ENCODE assay signal across 8 mouse cellular contexts in the genomic region with DNA sequence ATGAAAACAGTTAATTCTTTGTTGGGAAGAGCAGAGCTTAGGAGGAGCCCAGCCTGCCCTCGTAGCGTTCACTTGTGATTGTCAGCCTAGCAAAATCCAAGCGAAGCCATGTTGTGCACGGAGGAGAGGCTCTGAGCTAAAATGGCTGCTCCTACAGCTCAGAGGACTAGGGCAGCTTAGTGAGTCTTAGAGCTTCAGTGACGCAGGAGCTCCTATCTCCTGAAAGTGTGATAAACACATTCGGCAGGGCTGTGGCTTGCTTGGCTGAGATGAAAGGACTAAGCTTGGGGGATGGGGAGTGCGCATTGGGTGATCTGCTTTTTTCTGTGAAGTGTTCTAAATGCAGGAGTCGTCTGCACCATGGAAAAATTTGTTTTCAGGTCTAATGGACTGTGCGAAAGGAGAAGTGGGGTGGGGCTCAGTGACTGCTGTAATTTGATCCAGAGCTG.
DNase-seq lines count a peak whose midpoint lies in the region; ATAC-seq and TF ChIP-seq lines count a peak whose summit lies in the region.

No protein-coding gene starts in this region.

- peak overlapping the region; percentile 32; the same call in 1 of the 2 replicates for H3K9ac ChIP-seq in embryonic facial prominence, embryonic 11.5 days (replicated peaks; ENCODE audit: low read length)
- no peak overlapping the region; the same call in 1 of the 2 replicates for H3K9ac ChIP-seq in heart, embryonic 16.5 days (ENCODE audit: low read length)
- no peak overlapping the region for H3K9ac ChIP-seq in liver, postnatal 0 days (replicated peaks)
- 0 out of 2 replicates have a peak overlapping the region, but pooled peaks have one; percentile 17 for H3K9ac ChIP-seq in neural tube, embryonic 15.5 days (replicated peaks)

- no peaks in the 10 kb centered on the region for H3K4me1 ChIP-seq in embryonic facial prominence, embryonic 11.5 days (ENCODE audit: control insufficient read depth, insufficient read depth, low read length)
- H3K4me1 ChIP-seq in heart, embryonic 16.5 days (ENCODE audit: control insufficient read depth, insufficient read depth, low read length), result peaks cover 55% of the 10 kb centered on the region
- H3K4me1 ChIP-seq in liver, postnatal 0 days (ENCODE audit: insufficient read depth), result peaks cover 13% of the 10 kb centered on the region
- H3K4me1 ChIP-seq in neural tube, embryonic 15.5 days, result peaks cover 36% of the 10 kb centered on the region

- peak overlapping the region; percentile 16; the same call in 1 of the 2 replicates for H3K4me2 ChIP-seq in embryonic facial prominence, embryonic 11.5 days (ENCODE audit: low read depth, low read length)
- H3K4me2 ChIP-seq in heart, embryonic 16.5 days (ENCODE audit: low read depth, low read length), result peak overlapping the region; percentile 47
- H3K4me2 ChIP-seq in liver, postnatal 0 days (ENCODE audit: low read depth, low read length), result peak overlapping the region; percentile 64
- H3K4me2 ChIP-seq in neural tube, embryonic 15.5 days, result peak overlapping the region; percentile 43

- no peak for TF ChIP-seq EP300 in liver, postnatal 0 days (IDR thresholded peaks at IDR 0.05; ENCODE audit: low read depth)

- peaks cover 20% of the 10 kb centered on the region for H3K36me3 ChIP-seq in embryonic facial prominence, embryonic 11.5 days (replicated peaks; ENCODE audit: control insufficient read depth, insufficient read depth, low read depth, low read length)
- H3K36me3 ChIP-seq in heart, embryonic 16.5 days (ENCODE audit: control insufficient read depth, insufficient read depth), result peaks cover 32% of the 10 kb centered on the region
- H3K36me3 ChIP-seq in liver, postnatal 0 days (replicated peaks; ENCODE audit: insufficient read depth, low read length), result no peaks in the 10 kb centered on the region
- peaks cover 33% of the 10 kb centered on the region for H3K36me3 ChIP-seq in neural tube, embryonic 15.5 days

- H3K4me3 ChIP-seq in embryonic facial prominence, embryonic 11.5 days (ENCODE audit: low read depth, low read length), result no peak overlapping the region
- H3K4me3 ChIP-seq in heart, embryonic 16.5 days (ENCODE audit: low read length), result peak overlapping the region; percentile 3; the same call in 1 of the 2 replicates
- H3K4me3 ChIP-seq in liver, postnatal 0 days (ENCODE audit: low read depth, low read length), result no peak overlapping the region
- H3K4me3 ChIP-seq in neural tube, embryonic 15.5 days (replicated peaks), result no peak overlapping the region

- H3K27ac ChIP-seq in embryonic facial prominence, embryonic 11.5 days (replicated peaks; ENCODE audit: low read depth, low read length), result peak overlapping the region; percentile 77
- H3K27ac ChIP-seq in heart, embryonic 16.5 days (ENCODE audit: low read length), result peak overlapping the region; percentile 68
- 0 out of 2 replicates have a peak overlapping the region, but pooled peaks have one; percentile 34 for H3K27ac ChIP-seq in liver, postnatal 0 days (ENCODE audit: low read depth)
- peak overlapping the region; percentile 87 for H3K27ac ChIP-seq in neural tube, embryonic 15.5 days (replicated peaks)

- DNase-seq in gastrocnemius, postnatal 25 days, result peak; percentile 16
- no peak for DNase-seq in gastrocnemius, adult 8-10 months (ENCODE audit: low spot score in 2 of 2)
- peak; percentile 53 for DNase-seq in embryonic facial prominence, embryonic 11.5 days (ENCODE audit: low spot score)
- peak; percentile 49 to 74 for DNase-seq in kidney, postnatal 4 days
- DNase-seq in liver, postnatal 0 days, result no peak
- no peak for DNase-seq in c-Kit-positive CD71-positive TER-119-positive erythroid progenitor cells, embryonic 14.5 days (ENCODE audit: low spot score)

- H3K27me3 ChIP-seq in embryonic facial prominence, embryonic 11.5 days (ENCODE audit: control insufficient read depth, insufficient read depth, low read length), result no peaks in the 10 kb centered on the region
- H3K27me3 ChIP-seq in heart, embryonic 16.5 days (ENCODE audit: control insufficient read depth, insufficient read depth, low read length), result no peaks in the 10 kb centered on the region
- H3K27me3 ChIP-seq in liver, postnatal 0 days (ENCODE audit: insufficient read depth, low read length), result no peaks in the 10 kb centered on the region
- H3K27me3 ChIP-seq in neural tube, embryonic 15.5 days (replicated peaks), result no peaks in the 10 kb centered on the region

- H3K9me3 ChIP-seq in embryonic facial prominence, embryonic 11.5 days (replicated peaks; ENCODE audit: control insufficient read depth, low read length), result no peaks in the 10 kb centered on the region
- H3K9me3 ChIP-seq in heart, embryonic 16.5 days (replicated peaks; ENCODE audit: control insufficient read depth, low read length), result no peaks in the 10 kb centered on the region
- 0 out of 2 replicates have a peak, but pooled peaks cover 2% of the 10 kb centered on the region for H3K9me3 ChIP-seq in liver, postnatal 0 days (ENCODE audit: low read length)
- H3K9me3 ChIP-seq in neural tube, embryonic 15.5 days (replicated peaks), result no peaks in the 10 kb centered on the region

- TF ChIP-seq CTCF in liver, postnatal 0 days (IDR thresholded peaks at IDR 0.05; ENCODE audit: low read depth), result no peak

- ATAC-seq in embryonic facial prominence, embryonic 11.5 days (replicated peaks; ENCODE audit: insufficient number of reproducible peaks, low FRiP score, low TSS enrichment, low read depth), result peak; percentile 79
- peak; percentile 78 for ATAC-seq in heart, embryonic 16.5 days (replicated peaks; ENCODE audit: extremely low read depth, insufficient read depth, low FRiP score)
- peak; percentile 85 for ATAC-seq in liver, postnatal 0 days
- peak; percentile 87 for ATAC-seq in neural tube, embryonic 15.5 days (ENCODE audit: low FRiP score)

- 21% methylated on average over 9 of the region's 9 CpGs for WGBS in embryonic facial prominence, embryonic 11.5 days
- WGBS in heart, embryonic 16.5 days, result 15% methylated on average over 9 of the region's 9 CpGs
- 38% methylated on average over 9 of the region's 9 CpGs for WGBS in liver, postnatal 0 days (ENCODE audit: insufficient replicate concordance)
- WGBS in neural tube, embryonic 15.5 days, result 7% methylated on average over 9 of the region's 9 CpGs

Comparison
In these comparisons a context has a peak if more than half of its experiments do, and no peak if none do; other contexts are left out.
1. DNase-seq: peak in gastrocnemius, postnatal 25 days (single experiment), embryonic facial prominence, embryonic 11.5 days (single experiment) and kidney, postnatal 4 days (2 of 2); none in gastrocnemius, adult 8-10 months (0 of 2), liver, postnatal 0 days (single experiment) and c-Kit-positive CD71-positive TER-119-positive erythroid progenitor cells, embryonic 14.5 days (single experiment).
2. H3K27ac ChIP-seq: peak in every context shown above with its lines; median percentile 87 in neural tube, embryonic 15.5 days; 77 in embryonic facial prominence, embryonic 11.5 days; 68 in heart, embryonic 16.5 days; 34 in liver, postnatal 0 days.
3. H3K9ac ChIP-seq: peak in embryonic facial prominence, embryonic 11.5 days (single experiment) and neural tube, embryonic 15.5 days (single experiment); none in heart, embryonic 16.5 days (single experiment) and liver, postnatal 0 days (single experiment).
4. Peak in every context shown above with its lines, with median percentiles within 50 percentile points of each other: ATAC-seq and H3K4me2 ChIP-seq.